Mouse (Mus musculus) embryonic facial prominence, embryonic 15.5 days (tissue): ENCODE data around the gene Nxph4. TPM values are rescaled to one million over a fixed set of nuclear protein-coding genes. Genes with fewer than 3 reads are reported as not detected.

Source experiments
- ATAC-seq: fragments of 200-750 bp; cut with Nextera tagmentation; 2 replicates; pipeline ENCODE4 v1.8.0; 2017; ENCODE audit warnings: low read depth, moderate TSS enrichment; ENCODE audit not compliant: insufficient number of reproducible peaks, low FRiP score, low TSS enrichment
- H3K27ac ChIP-seq: fragments of 300-500 bp; sonication (generic); replicated peaks from 2 replicates; pipeline ENCODE4 v1.5.1; 2015; ENCODE audit warnings: mild to moderate bottlenecking, inconsistent platforms
- H3K27me3 ChIP-seq: fragments of 300-500 bp; sonication (generic); 2 replicates; pipeline ENCODE4 v1.6.1; 2015; ENCODE audit warnings: inconsistent platforms
- H3K36me3 ChIP-seq: fragments of 300-500 bp; sonication (generic); 2 replicates; pipeline ENCODE4 v1.6.1; 2015; ENCODE audit warnings: mild to moderate bottlenecking, inconsistent platforms
- H3K4me1 ChIP-seq: fragments of 300-500 bp; sonication (generic); 2 replicates; pipeline ENCODE4 v1.6.1; 2015; ENCODE audit warnings: inconsistent platforms
- H3K4me2 ChIP-seq: fragments of 300-500 bp; sonication (generic); replicated peaks from 2 replicates; pipeline ENCODE4 v1.6.1; 2015; ENCODE audit warnings: mild to moderate bottlenecking, inconsistent platforms
- H3K4me3 ChIP-seq: fragments of 300-500 bp; sonication (generic); replicated peaks from 2 replicates; pipeline ENCODE4 v1.5.1; 2015; ENCODE audit warnings: mild to moderate bottlenecking, inconsistent platforms
- H3K9ac ChIP-seq: fragments of 300-500 bp; sonication (generic); 2 replicates; pipeline ENCODE4 v1.6.1; 2015; ENCODE audit warnings: inconsistent platforms
- H3K9me3 ChIP-seq: fragments of 300-500 bp; sonication (generic); replicated peaks from 2 replicates; pipeline ENCODE4 v1.6.1; 2016; ENCODE audit warnings: inconsistent platforms
- WGBS: fragments of 180-500 bp; shearing (Covaris S2); methylation state at CpG from one replicate; pipeline ENCODE4 v1.1.7; 2015; 5-methylcytosine and 5-hydroxymethylcytosine counted together
- polyA plus RNA-seq: library from polyadenylated mRNA; unstranded; fragments of >200 nt; fragmentation: Nextera tagmentation; extraction: Ambion mirVana; gene quantifications from 2 replicates; pipeline ENCODE4 v1.2.1, GENCODE M21; 2015

The Nxph4 gene
- polyA plus RNA-seq, 1 experiment from 2014 or later, result 9.2 TPM

DNA sequence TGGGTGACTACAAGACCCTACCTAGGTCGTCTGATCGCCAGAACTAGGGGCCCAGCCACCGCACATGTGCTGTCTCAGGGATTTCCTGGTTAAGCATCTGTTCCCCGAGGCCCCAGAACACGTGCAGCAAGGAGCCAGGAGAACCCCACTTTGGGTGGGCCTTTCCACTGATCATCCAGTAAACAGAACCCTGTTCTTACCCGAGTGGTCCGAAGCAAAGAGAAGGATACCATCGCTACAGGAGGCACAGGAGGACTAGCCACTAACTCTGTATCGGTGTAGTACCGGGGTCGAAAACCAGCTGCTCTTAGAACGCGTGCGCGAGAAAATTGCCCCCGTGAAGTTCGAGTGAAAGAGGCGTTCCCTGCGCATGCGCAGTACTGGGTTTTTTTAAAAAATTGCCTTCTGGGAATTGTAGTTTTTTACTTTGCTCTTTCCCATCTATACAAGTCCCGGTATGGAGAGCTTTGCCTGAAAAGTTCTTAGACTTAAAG, 12.2 kb downstream of the Nxph4 start, which contains the start of gene Shmt2:
Gene Shmt2, minus strand, starts transcription at position 357 of the 494 bp plus-strand sequence.
- Histone ChIP-seq H3K4me2 (peak within 1 kb of the TSS; percentile 87), H3K27me3 (peaks cover 35% of the 10 kb centered on the region), H3K27ac (no peak within 1 kb of the TSS; the same call in 1 of the 2 replicates), H3K4me1 (peaks cover 56% of the 10 kb centered on the region), H3K9ac (peak within 1 kb of the TSS; percentile 50), H3K36me3 (peaks cover 26% of the 10 kb centered on the region), H3K9me3 (no peaks in the 10 kb centered on the region), H3K4me3 (peak within 1 kb of the TSS; percentile 66)
- peak; percentile 73; the same call in 1 of the 2 replicates for ATAC-seq
- WGBS, result under 1% methylated on average over 21 of the region's 21 CpGs

DNA sequence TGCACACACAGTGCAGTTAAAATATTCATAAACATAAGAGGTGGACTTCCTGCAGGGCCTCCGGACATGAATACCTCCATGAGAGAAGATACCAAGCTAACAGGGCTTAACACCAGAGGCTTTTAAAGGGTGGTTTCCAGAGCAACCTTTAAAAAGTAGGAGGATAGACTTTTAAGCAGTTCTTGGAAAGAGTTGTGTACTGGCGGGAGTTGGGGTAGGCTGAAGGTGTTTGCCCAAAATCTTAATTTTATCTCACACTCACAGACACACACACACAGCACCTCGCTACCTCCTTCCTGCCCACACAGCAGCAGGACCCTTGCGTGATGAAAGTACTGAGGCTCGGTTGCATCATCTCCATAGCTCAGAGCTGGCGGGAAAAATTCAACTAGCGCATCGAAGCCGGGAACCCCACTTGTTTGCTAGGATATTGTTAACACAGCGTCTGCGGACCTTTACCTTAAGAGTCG, 12.7 kb downstream of the Nxph4 start:
- H3K9me3 ChIP-seq, result no peaks in the 10 kb centered on the region
- H3K27me3 ChIP-seq, result peaks cover 33% of the 10 kb centered on the region
- H3K9ac ChIP-seq, result peak overlapping the region; percentile 50
- peaks cover 26% of the 10 kb centered on the region for H3K36me3 ChIP-seq
- H3K27ac ChIP-seq, result no peak overlapping the region; the same call in 1 of the 2 replicates
- ATAC-seq, result no peak
- peaks cover 58% of the 10 kb centered on the region for H3K4me1 ChIP-seq
- H3K4me3 ChIP-seq, result peak overlapping the region; percentile 66
- 7% methylated on average over 12 of the region's 12 CpGs for WGBS
- H3K4me2 ChIP-seq, result peak overlapping the region; percentile 87

DNA sequence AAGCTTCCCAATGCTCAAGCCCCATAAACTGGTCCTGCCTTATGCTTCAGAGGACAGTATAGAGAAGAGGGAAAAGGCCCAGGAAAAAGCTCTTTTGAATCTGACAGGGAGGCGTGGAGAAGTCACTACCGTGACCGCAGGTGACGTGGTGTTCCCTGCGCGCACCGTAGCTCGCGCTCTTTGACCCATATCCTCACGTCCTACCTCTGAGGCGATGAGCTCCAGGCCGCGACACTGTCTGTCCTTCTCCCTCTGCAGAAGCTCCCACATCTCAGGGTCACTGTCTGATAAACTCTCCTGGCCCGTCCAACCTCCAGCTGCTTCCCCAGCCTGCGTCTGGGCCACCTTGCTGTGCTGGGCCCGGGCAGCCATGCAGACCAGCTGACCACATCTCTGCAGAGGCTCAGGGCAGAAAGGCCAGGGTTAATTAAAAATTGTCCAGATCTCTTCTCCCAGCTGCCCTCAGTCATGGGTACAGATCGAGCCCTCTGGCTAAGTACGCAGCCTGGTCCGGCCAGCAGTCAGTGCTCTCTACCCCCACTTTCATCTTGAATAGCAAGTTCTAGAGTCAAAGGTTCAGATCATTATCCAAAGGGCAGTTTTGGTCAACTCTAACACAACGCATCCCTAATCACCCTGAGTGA, 13.5 kb downstream of the Nxph4 start:
- H3K9ac ChIP-seq, result peak overlapping the region; percentile 4; the same call in 1 of the 2 replicates
- ATAC-seq, result no peak
- H3K4me3 ChIP-seq, result peak overlapping the region; percentile 66
- peaks cover 58% of the 10 kb centered on the region for H3K4me1 ChIP-seq
- 85% methylated on average over 20 of the region's 20 CpGs for WGBS
- H3K36me3 ChIP-seq, result peaks cover 26% of the 10 kb centered on the region
- H3K9me3 ChIP-seq, result no peaks in the 10 kb centered on the region
- H3K27ac ChIP-seq, result no peak overlapping the region
- peaks cover 29% of the 10 kb centered on the region for H3K27me3 ChIP-seq
- peak overlapping the region; percentile 87 for H3K4me2 ChIP-seq

DNA sequence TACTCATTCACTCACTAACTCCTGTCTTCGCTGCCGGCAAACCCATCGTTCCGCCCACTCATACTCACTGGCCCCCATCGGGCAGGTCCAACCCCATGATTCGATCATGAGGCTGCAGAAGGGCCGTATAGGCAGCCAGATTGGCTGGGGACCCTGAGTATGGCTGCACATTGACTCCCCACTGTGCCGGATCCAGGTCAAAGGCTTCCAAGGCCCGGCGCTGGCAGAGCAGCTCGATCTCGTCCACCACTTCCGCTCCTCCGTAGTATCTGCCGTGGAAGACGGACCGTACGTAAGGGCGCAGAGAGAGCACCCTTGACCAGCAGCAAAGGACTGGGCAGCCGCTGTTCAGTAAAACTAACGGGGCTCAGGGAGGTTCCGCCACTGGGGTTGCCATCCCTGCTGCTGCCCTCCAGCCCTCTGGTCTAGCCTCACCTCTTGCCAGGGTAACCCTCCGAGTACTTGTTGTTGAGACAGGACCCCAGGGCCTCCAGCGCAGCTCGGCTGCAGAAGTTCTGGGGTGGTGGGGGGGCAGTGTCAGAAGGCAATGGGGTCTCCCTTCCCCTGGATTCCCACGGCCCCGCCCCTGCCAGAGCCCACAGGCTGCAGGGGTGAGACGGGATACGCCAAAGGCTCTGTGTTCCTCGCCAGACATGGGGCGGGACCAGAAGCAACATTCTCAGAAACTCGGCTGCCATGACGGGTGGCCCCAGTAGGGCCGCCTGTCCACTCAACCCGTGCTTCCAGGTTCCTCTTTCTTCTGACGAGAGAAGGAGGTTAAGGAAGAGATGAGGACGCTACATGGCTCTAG, 14.3 kb downstream of the Nxph4 start:
- Histone ChIP-seq H3K36me3 (peaks cover 26% of the 10 kb centered on the region), H3K27ac (no peak overlapping the region), H3K4me1 (peaks cover 58% of the 10 kb centered on the region), H3K4me2 (no peak overlapping the region), H3K9me3 (no peaks in the 10 kb centered on the region), H3K9ac (no peak overlapping the region), H3K27me3 (peaks cover 29% of the 10 kb centered on the region), H3K4me3 (no peak overlapping the region)
- WGBS, result 92% methylated on average over 37 of the region's 37 CpGs
- no peak for ATAC-seq

DNA sequence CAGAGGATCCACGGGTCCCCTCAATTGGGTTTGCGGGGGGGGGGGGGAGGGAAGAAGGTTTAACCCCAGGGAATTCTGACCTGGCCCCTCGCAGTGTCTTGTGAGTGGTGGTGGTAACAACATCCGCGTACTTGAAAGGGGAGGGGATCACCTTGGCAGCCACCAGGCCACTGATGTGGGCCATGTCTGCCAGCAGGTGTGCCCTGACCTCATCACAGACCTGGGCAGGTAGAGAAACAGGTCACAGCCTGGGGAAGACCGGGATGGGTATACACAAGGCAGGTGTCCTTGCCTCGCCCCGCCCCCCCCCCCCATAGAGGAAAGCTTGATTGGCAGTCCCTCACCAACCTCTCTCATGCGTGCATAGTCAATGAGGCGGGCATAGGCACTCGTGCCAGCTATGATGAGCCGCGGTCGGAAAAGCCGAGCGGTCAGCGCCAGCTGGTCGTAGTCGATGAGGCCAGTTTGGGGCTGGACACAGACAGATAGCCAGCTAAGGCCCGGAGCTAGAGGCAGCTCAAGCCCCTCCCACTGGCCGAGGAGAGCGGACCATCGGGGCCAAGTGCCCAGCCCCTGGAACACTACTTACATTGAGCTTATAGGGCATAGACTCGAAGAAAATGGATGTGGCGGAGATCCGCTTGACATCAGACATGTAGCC, 15.2 kb downstream of the Nxph4 start:
- Histone ChIP-seq H3K27me3 (peaks cover 29% of the 10 kb centered on the region), H3K36me3 (peaks cover 26% of the 10 kb centered on the region), H3K27ac (no peak overlapping the region), H3K4me1 (peaks cover 58% of the 10 kb centered on the region), H3K4me3 (no peak overlapping the region), H3K9ac (no peak overlapping the region), H3K4me2 (no peak overlapping the region), H3K9me3 (no peaks in the 10 kb centered on the region)
- ATAC-seq, result no peak
- WGBS, result 93% methylated on average over 26 of the region's 26 CpGs

DNA sequence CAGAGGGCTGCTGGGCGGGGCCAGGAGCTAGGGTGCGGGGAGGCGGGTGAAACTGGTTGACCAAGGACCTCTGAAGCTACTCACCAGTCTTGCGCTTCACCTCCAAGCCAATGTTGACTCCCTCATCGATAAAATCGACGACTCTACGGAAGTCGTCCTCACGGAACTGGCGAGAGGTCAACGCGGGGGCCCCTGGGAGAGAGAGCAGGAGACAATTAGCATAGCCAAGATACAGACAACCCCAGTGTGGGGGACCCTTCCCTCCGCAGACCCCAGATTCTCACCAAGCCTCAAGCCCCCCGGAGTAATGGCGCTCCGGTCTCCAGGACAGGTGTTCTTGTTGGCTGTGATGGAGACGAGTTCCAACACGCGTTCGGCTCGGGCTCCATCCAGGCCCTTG, 16.4 kb downstream of the Nxph4 start:
- H3K4me3 ChIP-seq, result no peak overlapping the region
- no peak overlapping the region for H3K27ac ChIP-seq
- H3K4me2 ChIP-seq, result no peak overlapping the region
- H3K9ac ChIP-seq, result no peak overlapping the region
- H3K4me1 ChIP-seq, result peaks cover 70% of the 10 kb centered on the region
- 93% methylated on average over 22 of the region's 22 CpGs for WGBS
- H3K36me3 ChIP-seq, result peaks cover 26% of the 10 kb centered on the region
- H3K27me3 ChIP-seq, result peaks cover 33% of the 10 kb centered on the region
- no peaks in the 10 kb centered on the region for H3K9me3 ChIP-seq
- no peak for ATAC-seq

DNA sequence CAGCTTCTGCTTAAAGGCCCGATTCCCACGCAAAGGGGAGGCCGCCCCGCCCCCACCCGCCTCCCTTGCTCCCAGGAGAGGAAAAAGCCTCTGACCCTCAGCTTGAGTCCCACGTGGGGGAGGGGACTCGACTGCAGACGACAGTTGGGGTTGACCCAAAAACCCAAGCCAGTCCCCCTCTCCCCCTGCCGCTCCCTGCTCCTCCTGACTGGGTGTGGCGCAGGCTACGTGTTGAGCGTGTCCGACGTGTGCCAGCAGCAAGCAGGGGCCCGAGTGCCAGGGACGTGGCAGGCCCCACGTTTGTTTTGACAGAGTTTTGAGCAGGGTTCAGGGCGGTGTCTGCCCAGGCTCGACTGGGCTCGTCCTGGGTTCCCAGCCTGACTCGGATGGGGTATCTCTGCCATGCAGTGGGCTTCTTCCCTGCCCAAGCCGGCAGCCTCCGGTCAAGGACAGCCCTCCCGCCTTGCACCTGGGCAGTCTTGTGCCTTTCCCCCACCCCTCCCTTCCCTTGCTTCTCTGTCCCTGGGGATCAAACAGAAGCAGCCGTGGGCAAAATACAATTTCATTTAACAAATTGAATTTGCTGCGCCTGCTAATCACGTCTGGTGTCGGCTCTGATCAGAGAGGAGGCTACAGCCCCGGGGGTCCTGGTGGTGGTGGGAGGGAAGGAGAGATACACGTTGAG, 17.6 kb downstream of the Nxph4 start:
- H3K27me3 ChIP-seq, result peaks cover 43% of the 10 kb centered on the region
- H3K36me3 ChIP-seq, result peaks cover 26% of the 10 kb centered on the region
- no peaks in the 10 kb centered on the region for H3K9me3 ChIP-seq
- H3K9ac ChIP-seq, result no peak overlapping the region
- 8% methylated on average over 30 of the region's 30 CpGs for WGBS
- H3K4me1 ChIP-seq, result peaks cover 76% of the 10 kb centered on the region
- H3K4me3 ChIP-seq, result peak overlapping the region; percentile 30
- peak overlapping the region; percentile 82 for H3K27ac ChIP-seq
- H3K4me2 ChIP-seq, result peak overlapping the region; percentile 96
- ATAC-seq, result peak; percentile 49

DNA sequence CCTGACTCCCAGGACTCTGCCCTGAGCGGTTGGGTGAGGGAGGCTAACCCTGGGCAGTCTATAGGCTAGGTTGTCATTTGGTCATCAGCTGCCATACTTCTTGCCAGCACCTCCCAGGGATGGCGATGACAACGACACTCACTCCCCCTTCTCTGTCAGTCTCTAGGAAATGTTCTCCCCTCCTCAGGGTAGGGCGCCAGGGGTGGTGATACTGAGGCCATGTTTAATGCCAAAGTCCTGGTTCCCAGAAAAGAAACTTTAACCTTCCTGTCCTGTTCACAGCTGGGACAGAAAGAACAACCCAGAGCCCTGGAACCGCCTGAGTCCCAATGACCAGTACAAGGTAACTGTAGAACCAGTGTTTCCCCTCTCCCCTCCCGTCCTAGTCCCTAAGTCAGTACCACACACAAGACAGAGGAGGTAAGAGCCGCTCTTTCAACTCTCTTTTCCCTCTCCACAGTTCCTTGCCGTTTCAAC, 18.3 kb downstream of the Nxph4 start:
- Histone ChIP-seq H3K4me3 (peak overlapping the region; percentile 30), H3K4me2 (peak overlapping the region; percentile 96), H3K9ac (no peak overlapping the region), H3K4me1 (peaks cover 76% of the 10 kb centered on the region), H3K36me3 (peaks cover 26% of the 10 kb centered on the region), H3K9me3 (no peaks in the 10 kb centered on the region), H3K27me3 (peaks cover 48% of the 10 kb centered on the region), H3K27ac (peak overlapping the region; percentile 82)
- ATAC-seq, result no peak
- 28% methylated on average over 8 of the region's 8 CpGs for WGBS

DNA sequence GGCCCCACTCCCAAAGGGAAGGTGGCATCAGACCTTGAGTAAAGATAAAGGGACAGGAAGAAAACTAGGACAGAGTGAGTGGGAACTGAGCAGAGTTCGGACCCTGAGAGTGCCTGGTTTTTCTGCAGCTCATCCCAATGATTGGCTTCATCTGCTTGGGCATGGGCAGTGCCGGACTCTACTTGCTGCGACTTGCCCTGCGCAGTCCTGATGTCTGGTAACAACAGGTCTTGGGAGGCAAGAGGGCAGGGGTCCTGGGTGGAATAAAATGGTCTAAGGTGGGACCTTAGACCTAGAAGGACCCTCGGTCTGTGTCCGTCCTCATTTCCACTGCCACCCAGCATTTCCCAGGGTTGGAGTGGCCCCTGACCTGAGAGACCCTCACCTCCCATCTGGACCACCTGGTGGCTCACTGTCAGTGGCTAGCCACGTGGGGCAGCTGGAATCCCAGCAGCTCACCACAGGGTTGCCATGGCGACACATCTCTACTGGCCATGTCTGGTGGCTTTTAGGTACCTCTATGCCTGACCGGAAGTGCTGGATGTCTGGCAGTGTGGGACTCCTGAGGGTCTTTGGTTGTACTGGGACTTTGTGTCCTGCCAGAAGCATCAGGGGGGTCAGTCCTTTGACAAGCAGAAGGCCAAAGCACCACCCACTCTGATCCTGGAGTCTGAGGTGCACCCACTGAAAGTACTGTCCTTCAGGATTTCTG, 18.9 kb downstream of the Nxph4 start:
- Histone ChIP-seq H3K4me3 (peak overlapping the region; percentile 30), H3K36me3 (peaks cover 26% of the 10 kb centered on the region), H3K4me2 (peak overlapping the region; percentile 96), H3K27me3 (peaks cover 54% of the 10 kb centered on the region), H3K9ac (no peak overlapping the region), H3K9me3 (no peaks in the 10 kb centered on the region), H3K4me1 (peaks cover 77% of the 10 kb centered on the region), H3K27ac (peak overlapping the region; percentile 82)
- WGBS, result 29% methylated on average over 9 of the region's 9 CpGs
- ATAC-seq, result no peak

DNA sequence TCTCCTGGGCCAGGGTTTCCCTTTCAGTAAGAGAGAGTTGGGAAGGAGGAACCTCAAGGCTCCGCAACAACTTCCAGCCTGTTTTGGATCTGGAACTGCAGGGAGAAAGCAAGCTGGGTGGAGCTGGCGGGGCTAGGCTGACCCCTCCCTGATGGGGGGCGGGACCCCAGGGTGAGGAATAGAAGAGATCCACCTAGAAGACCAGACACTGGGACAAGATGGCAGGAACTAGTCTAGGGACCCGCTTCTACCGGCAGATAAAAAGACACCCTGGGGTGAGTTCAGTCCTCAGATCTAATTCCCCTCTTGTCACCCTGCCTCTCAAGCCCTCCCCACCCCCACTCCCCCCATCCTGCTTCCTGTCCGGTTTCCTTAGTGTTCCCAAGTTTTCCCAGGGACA, 19.6 kb downstream of the Nxph4 start, which contains the start of gene Ndufa4l2:
Gene Ndufa4l2, plus strand, starts transcription at position 204 of the 400 bp plus-strand sequence.
- Histone ChIP-seq H3K27ac (peak within 1 kb of the TSS; percentile 82), H3K9ac (no peak within 1 kb of the TSS), H3K4me2 (peak within 1 kb of the TSS; percentile 96), H3K4me1 (peaks cover 84% of the 10 kb centered on the region), H3K4me3 (peak within 1 kb of the TSS; percentile 51), H3K9me3 (no peaks in the 10 kb centered on the region), H3K36me3 (peaks cover 20% of the 10 kb centered on the region), H3K27me3 (peaks cover 60% of the 10 kb centered on the region)
- WGBS, result 9% methylated on average over 6 of the region's 6 CpGs
- ATAC-seq, result no peak
